Mouse (Mus musculus): ENCODE results near the gene Gm20388. TPM values are rescaled to one million over a fixed set of nuclear protein-coding genes. Genes with fewer than 3 reads are reported as not detected.

Gene Gm20388
- polyA plus RNA-seq, 1 experiment from 2014 or later = not detected

- WGBS = 82% methylated on average over 6 of the region's 6 CpGs
Observed at GRCm38 (mm10) chr8:123820780-123821179, 3910.1 kb downstream of the Gm20388 start.

DNA sequence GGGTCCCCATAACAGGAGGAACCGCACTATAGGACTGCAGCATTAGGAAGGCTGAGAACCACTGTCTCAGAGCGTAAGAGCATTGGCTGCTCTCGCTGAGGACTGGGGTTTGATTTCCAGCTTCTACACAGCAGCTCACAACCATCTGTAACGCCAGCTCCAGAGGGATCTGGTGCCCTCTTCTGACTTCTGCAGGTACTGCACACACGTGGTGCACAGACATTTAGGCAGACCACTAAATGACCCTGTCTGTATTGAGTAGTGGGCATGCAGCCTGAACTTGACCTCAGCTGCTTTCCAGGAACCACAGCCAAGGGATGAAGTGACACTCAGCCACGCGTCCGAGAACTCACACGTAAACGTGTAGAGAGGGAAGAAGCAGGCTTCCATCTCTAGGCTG lies 3912.5 kb downstream of the Gm20388 start:
- Histone ChIP-seq H3K9me3 (no peaks in the 10 kb centered on the region), H3K36me3 (peaks cover 62% of the 10 kb centered on the region), H3K4me3 (no peak overlapping the region), H3K27me3 (replicated peaks) (no peaks in the 10 kb centered on the region), H3K4me1 (no peaks in the 10 kb centered on the region), H3K4me2 (no peak overlapping the region), H3K27ac (replicated peaks) (no peak overlapping the region), H3K9ac (no peak overlapping the region)
- WGBS = 93% methylated on average over 10 of the region's 10 CpGs
- ATAC-seq (ENCODE audit: extremely low read depth, insufficient number of reproducible peaks, low FRiP score, low TSS enrichment) = no peak

More at GRCm38 (mm10) chr8:123820780-123821179, 3910.1 kb downstream of the Gm20388 start:
- no peaks in the 10 kb centered on the region for H3K9me3 ChIP-seq
- H3K36me3 ChIP-seq = peaks cover 44% of the 10 kb centered on the region
- ATAC-seq (ENCODE audit: extremely low read depth, insufficient number of reproducible peaks, low FRiP score, low TSS enrichment) = no peak
- H3K4me3 ChIP-seq = no peak overlapping the region
- H3K4me2 ChIP-seq = no peak overlapping the region
- H3K9ac ChIP-seq = no peak overlapping the region
- peaks cover 8% of the 10 kb centered on the region for H3K4me1 ChIP-seq
- no peak overlapping the region for H3K27ac ChIP-seq (replicated peaks)
- H3K27me3 ChIP-seq (replicated peaks) = no peaks in the 10 kb centered on the region

DNA sequence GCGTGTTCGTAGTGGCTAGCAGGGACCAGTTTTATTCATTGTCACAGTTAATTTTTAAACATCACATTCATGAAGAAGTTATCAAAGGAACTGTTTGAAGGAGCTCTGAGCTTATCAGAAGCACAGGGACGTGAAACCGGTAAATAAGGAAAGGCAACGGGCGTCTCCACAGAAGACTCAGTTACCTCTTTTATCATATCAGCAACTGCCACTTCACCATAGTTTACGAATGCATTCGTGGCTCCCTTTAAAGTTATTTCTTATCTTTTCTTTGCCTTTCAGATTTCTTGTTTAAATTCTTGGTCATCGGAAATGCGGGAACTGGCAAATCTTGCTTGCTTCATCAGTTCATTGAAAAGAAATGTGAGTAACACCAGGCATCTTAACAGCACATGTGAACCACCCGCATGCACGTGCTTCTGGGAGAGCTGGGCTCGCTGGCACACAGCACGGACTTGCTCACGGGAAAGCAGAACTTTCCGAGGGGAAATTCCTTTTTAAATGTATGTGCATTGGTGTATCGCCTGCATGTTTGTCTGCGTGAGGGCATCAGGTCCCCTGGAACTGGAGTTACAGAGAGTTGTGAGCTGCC lies 3913.0 kb downstream of the Gm20388 start:
- Histone ChIP-seq H3K27ac (replicated peaks) (no peak overlapping the region), H3K4me3 (no peak overlapping the region), H3K36me3 (peaks cover 67% of the 10 kb centered on the region), H3K9me3 (no peaks in the 10 kb centered on the region), H3K4me1 (no peaks in the 10 kb centered on the region), H3K9ac (no peak overlapping the region), H3K4me2 (no peak overlapping the region), H3K27me3 (replicated peaks) (no peaks in the 10 kb centered on the region)
- ATAC-seq (ENCODE audit: extremely low read depth, insufficient number of reproducible peaks, low FRiP score, low TSS enrichment) = no peak
- WGBS = 74% methylated on average over 18 of the region's 18 CpGs

- WGBS = 53% methylated on average over 9 of the region's 9 CpGs
Observed at GRCm38 (mm10) chr8:123826001-123826400, 3915.4 kb downstream of the Gm20388 start.

GRCm38 (mm10) chr8:123826758-123827157 lies 3916.1 kb downstream of the Gm20388 start:
- no peak for ATAC-seq (ENCODE audit: extremely low read depth, insufficient number of reproducible peaks, low FRiP score, low TSS enrichment)
- H3K27me3 ChIP-seq (replicated peaks) = no peaks in the 10 kb centered on the region
- H3K9ac ChIP-seq = no peak overlapping the region
- peaks cover 88% of the 10 kb centered on the region for H3K36me3 ChIP-seq
- no peak overlapping the region for H3K4me3 ChIP-seq
- no peaks in the 10 kb centered on the region for H3K9me3 ChIP-seq
- H3K4me2 ChIP-seq = no peak overlapping the region
- WGBS = 88% methylated on average over 7 of the region's 7 CpGs
- no peaks in the 10 kb centered on the region for H3K4me1 ChIP-seq
- no peak overlapping the region for H3K27ac ChIP-seq (replicated peaks)

More at GRCm38 (mm10) chr8:123826001-123826400, 3915.4 kb downstream of the Gm20388 start:
- Histone ChIP-seq H3K9me3 (no peaks in the 10 kb centered on the region), H3K4me2 (no peak overlapping the region), H3K27me3 (replicated peaks) (no peaks in the 10 kb centered on the region), H3K4me1 (no peaks in the 10 kb centered on the region), H3K27ac (replicated peaks) (no peak overlapping the region), H3K9ac (no peak overlapping the region), H3K36me3 (peaks cover 81% of the 10 kb centered on the region), H3K4me3 (no peak overlapping the region)
- ATAC-seq (ENCODE audit: extremely low read depth, insufficient number of reproducible peaks, low FRiP score, low TSS enrichment) = no peak

DNA sequence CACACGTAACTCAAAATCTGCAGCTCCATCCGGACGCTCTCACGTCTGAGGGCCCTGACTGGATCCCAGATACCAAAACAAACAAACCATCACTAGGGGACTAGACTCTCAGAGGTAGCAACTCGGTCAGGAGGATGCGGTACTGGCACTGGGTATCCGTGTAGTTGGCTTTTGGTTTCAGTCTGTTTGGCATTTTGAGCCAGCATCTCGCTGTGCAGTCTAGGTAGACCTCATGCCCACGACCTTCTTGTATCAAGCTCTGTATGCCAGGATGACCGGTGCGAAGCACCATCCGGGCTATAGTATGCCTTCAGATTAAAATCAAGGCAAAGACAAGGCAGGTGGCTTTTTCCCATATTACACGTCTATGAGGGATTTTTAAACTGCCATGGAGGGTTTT lies 3916.9 kb downstream of the Gm20388 start:
- ATAC-seq (ENCODE audit: extremely low read depth, insufficient number of reproducible peaks, low FRiP score, low TSS enrichment) = no peak
- H3K4me3 ChIP-seq = no peak overlapping the region
- no peaks in the 10 kb centered on the region for H3K9me3 ChIP-seq
- H3K9ac ChIP-seq = no peak overlapping the region
- peaks cover 94% of the 10 kb centered on the region for H3K36me3 ChIP-seq
- no peaks in the 10 kb centered on the region for H3K27me3 ChIP-seq (replicated peaks)
- 84% methylated on average over 13 of the region's 13 CpGs for WGBS
- no peaks in the 10 kb centered on the region for H3K4me1 ChIP-seq
- no peak overlapping the region for H3K4me2 ChIP-seq
- no peak overlapping the region for H3K27ac ChIP-seq (replicated peaks)

DNA sequence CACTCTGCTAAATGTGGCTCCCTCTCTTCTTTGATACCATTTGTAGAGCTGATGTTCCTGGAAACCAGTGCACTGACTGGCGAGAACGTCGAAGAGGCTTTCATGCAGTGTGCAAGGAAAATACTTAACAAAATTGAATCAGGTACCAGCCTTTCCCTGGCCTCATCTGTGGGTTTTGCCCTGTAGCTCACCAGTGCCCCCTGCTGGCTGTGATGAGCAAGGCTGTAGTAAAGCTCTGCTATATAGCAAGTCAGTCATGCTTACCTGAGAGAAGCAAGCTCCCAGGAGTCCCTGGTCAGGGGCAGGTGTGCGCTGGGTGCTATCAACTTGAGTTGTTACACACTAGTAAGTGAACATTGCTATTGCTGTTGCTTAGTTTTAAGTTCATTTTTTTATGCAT lies 3922.1 kb downstream of the Gm20388 start:
- 94% methylated on average over 4 of the region's 4 CpGs for WGBS

DNA sequence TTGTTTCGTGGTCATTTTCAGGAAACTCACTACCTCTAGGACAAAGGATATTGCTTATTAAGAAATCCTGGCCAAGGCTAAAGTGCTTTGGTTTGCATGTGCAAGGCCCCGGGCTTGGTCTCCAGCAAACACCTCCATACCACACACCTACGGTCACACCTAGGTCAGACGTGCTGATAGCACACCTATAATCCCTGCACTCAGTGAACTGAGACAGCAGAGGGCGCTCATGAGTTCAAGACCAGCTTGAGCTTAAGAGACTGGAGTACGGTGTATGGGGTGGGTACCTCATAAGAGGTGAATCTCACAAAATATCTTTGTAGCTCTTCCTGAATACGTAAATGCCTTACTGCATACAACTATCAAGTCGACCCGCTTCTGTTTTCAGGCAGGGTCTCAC lies 3924.8 kb downstream of the Gm20388 start:
- WGBS = 50% methylated on average over 9 of the region's 9 CpGs
- H3K27me3 ChIP-seq (replicated peaks) = no peaks in the 10 kb centered on the region
- ATAC-seq (ENCODE audit: extremely low read depth, insufficient number of reproducible peaks, low FRiP score, low TSS enrichment) = no peak

More for the DNA sequence above, 3922.1 kb downstream of the Gm20388 start:
- Histone ChIP-seq H3K9ac (no peak overlapping the region), H3K9me3 (no peaks in the 10 kb centered on the region), H3K4me2 (no peak overlapping the region), H3K27ac (replicated peaks) (no peak overlapping the region), H3K4me3 (no peak overlapping the region), H3K27me3 (replicated peaks) (no peaks in the 10 kb centered on the region), H3K36me3 (peaks cover 89% of the 10 kb centered on the region), H3K4me1 (no peaks in the 10 kb centered on the region)
- no peak for ATAC-seq (ENCODE audit: extremely low read depth, insufficient number of reproducible peaks, low FRiP score, low TSS enrichment)

GRCm38 (mm10) chr8:123836354-123836753 lies 3925.7 kb downstream of the Gm20388 start:
- peaks cover 56% of the 10 kb centered on the region for H3K36me3 ChIP-seq
- no peak for ATAC-seq (ENCODE audit: extremely low read depth, insufficient number of reproducible peaks, low FRiP score, low TSS enrichment)
- H3K9me3 ChIP-seq = no peaks in the 10 kb centered on the region
- no peak overlapping the region for H3K4me2 ChIP-seq
- H3K4me1 ChIP-seq = no peaks in the 10 kb centered on the region
- no peak overlapping the region for H3K9ac ChIP-seq
- H3K4me3 ChIP-seq = no peak overlapping the region
- WGBS = 87% methylated on average over 6 of the region's 6 CpGs
- H3K27ac ChIP-seq (replicated peaks) = no peak overlapping the region
- no peaks in the 10 kb centered on the region for H3K27me3 ChIP-seq (replicated peaks)

More for the DNA sequence above, 3924.8 kb downstream of the Gm20388 start:
- no peak overlapping the region for H3K27ac ChIP-seq (replicated peaks)
- no peaks in the 10 kb centered on the region for H3K9me3 ChIP-seq
- H3K4me2 ChIP-seq = no peak overlapping the region
- H3K9ac ChIP-seq = no peak overlapping the region
- no peaks in the 10 kb centered on the region for H3K4me1 ChIP-seq
- no peak overlapping the region for H3K4me3 ChIP-seq
- peaks cover 64% of the 10 kb centered on the region for H3K36me3 ChIP-seq

GRCm38 (mm10) chr8:123838496-123838895 lies 3927.9 kb downstream of the Gm20388 start:
- H3K36me3 ChIP-seq = peaks cover 44% of the 10 kb centered on the region
- no peaks in the 10 kb centered on the region for H3K27me3 ChIP-seq (replicated peaks)
- 58% methylated on average over 9 of the region's 9 CpGs for WGBS
- no peak overlapping the region for H3K4me2 ChIP-seq
- no peak overlapping the region for H3K4me3 ChIP-seq
- H3K27ac ChIP-seq (replicated peaks) = no peak overlapping the region
- H3K9ac ChIP-seq = no peak overlapping the region
- no peaks in the 10 kb centered on the region for H3K4me1 ChIP-seq
- H3K9me3 ChIP-seq = no peaks in the 10 kb centered on the region
- no peak for ATAC-seq (ENCODE audit: extremely low read depth, insufficient number of reproducible peaks, low FRiP score, low TSS enrichment)

DNA sequence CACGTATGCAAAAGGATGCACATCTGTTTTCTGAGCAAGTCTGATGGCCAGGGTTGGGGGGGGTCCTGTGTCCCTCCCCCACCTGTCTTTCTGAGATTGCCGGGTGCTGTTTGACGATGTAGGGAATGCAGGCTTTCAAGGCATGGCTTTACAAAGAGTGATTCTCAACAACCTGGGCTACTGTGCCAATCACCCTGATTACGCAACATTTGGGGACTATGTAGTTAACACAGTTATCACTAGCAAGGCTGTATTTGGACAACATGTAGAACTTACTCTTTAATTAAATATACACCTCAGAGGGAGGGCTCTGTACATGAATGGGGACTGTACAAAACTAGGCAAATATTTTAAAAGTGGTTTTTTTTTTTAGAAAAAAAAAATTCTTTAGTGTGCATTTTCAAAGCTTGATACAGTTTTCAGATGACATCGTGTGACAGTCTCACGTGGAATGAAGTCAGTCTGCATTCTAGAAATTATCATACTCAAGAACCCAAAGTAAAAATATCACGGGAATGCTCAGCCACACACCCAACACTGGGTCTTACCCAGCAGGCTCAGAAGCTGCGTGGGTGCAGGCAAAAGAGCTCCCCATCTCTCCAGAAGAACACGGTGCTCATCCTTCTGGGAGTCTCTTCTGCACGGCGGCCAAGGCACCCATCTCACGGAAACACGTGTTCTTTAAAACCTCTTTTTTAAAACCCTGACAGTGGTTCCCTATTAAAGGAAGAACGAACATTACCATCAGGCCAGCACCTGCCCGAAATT lies 3930.1 kb downstream of the Gm20388 start:
- Histone ChIP-seq H3K27me3 (replicated peaks) (no peaks in the 10 kb centered on the region), H3K36me3 (peaks cover 27% of the 10 kb centered on the region), H3K9me3 (no peaks in the 10 kb centered on the region), H3K4me2 (no peak overlapping the region), H3K4me3 (no peak overlapping the region), H3K27ac (replicated peaks) (no peak overlapping the region), H3K4me1 (no peaks in the 10 kb centered on the region), H3K9ac (no peak overlapping the region)
- no peak for ATAC-seq (ENCODE audit: extremely low read depth, insufficient number of reproducible peaks, low FRiP score, low TSS enrichment)
- 81% methylated on average over 15 of the region's 15 CpGs for WGBS

DNA sequence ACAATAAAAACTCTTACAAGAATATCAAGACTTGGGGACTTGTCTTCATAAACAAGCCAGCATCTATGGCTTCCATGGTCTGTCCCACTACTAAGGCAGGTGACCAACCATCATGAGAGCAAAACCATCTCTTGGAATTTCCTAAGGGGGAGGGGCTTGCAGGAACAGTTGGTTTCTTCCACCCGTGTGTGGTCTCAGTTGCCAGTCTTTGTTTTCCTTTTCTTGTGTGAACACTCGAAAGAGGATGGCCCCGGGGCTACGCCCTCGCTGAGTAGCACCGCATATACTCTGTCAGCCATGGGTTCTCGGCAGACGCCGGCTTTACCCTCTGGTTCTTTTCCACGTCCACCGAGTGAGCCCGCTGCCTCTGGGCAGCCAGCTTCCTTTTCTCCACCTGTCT lies 3931.4 kb downstream of the Gm20388 start:
- Histone ChIP-seq H3K9me3 (no peaks in the 10 kb centered on the region), H3K27ac (replicated peaks) (no peak overlapping the region), H3K4me3 (no peak overlapping the region), H3K27me3 (replicated peaks) (no peaks in the 10 kb centered on the region), H3K4me1 (no peaks in the 10 kb centered on the region), H3K9ac (no peak overlapping the region), H3K36me3 (peaks cover 21% of the 10 kb centered on the region), H3K4me2 (no peak overlapping the region)
- 86% methylated on average over 12 of the region's 12 CpGs for WGBS
- no peak for ATAC-seq (ENCODE audit: extremely low read depth, insufficient number of reproducible peaks, low FRiP score, low TSS enrichment)

Measured in heart, embryonic 13.5 days (tissue).